ENCODE assay signal across 8 mouse cellular contexts in the genomic region with DNA sequence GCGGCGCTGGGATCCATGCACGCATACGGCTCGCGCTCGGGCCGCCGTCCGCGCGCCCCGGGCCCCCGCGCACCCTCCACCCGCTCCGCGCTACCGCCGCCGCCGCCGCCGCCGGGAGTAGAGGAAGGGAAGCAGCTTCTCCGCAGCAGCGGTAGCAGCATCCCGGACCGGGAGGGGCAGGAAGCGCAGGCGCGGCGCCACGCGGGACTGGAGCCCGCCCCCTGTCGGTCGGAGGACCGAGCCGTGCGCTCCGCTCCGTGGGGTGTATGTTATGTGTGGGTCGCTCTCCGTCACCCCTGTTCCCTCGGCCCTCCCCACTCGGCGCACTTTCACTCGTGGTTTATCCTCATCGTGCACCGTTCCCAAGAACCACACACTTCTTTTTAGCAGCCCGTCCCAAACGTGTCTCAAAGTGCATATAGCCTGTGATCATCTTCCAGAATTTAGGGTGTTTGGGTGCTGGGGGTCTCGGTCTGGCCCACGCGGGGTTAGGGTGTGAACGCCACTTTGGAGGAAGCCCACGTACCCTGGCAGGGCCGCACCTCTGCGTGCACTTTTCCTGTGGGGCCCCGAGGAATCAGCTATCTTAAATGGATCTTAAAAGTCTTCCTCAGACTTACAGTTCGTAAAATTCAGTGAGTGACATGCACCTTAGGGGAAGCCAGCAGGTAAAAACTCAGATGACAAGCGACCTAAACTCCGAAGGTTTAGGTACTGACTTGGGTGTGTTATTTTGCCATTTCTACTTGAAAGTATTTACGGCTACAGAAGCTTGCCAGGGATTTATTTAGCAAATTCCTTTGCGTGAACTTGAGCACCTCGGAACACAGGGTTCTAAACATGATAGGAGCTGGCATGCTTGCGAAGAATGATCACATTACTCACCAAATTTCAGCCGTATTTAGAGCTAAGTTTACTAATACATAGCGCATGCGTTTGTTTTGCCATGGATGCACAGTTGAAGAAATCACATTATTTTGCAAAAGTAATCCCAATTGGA. TPM values are rescaled to one million over a fixed set of nuclear protein-coding genes. Genes with fewer than 3 reads are reported as not detected.
DNase-seq lines count a peak whose midpoint lies in the region; ATAC-seq and TF ChIP-seq lines count a peak whose summit lies in the region.

A gene (minus strand): TSS at position 176 of the 1,000 bp plus-strand sequence.

- peaks cover 7% of the 10 kb centered on the region; the same call in 1 of the 2 replicates for H3K4me1 ChIP-seq in hindbrain, postnatal 0 days (ENCODE audit: insufficient read depth, low read length)

- H3K9me3 ChIP-seq in hindbrain, postnatal 0 days (ENCODE audit: low read length), result no peaks in the 10 kb centered on the region

- peak within 1 kb of the TSS; percentile 95 for H3K27ac ChIP-seq in gastrocnemius, adult 2 months
- H3K27ac ChIP-seq in hindbrain, postnatal 0 days, result peak within 1 kb of the TSS; percentile 65
- peak within 1 kb of the TSS; percentile 84 for H3K27ac ChIP-seq in left cerebral cortex, adult 2 months

- H3K9ac ChIP-seq in hindbrain, postnatal 0 days (replicated peaks; ENCODE audit: low read length), result peak within 1 kb of the TSS; percentile 99

- ATAC-seq in hindbrain, postnatal 0 days, result peak; percentile 96
- peak; percentile 99 for ATAC-seq in megakaryocyte, adult 5-6 weeks (ENCODE audit: poor library complexity, severe bottlenecking)

- no peaks in the 10 kb centered on the region for H3K36me3 ChIP-seq in hindbrain, postnatal 0 days (ENCODE audit: insufficient read depth, low read length)

- H3K4me3 ChIP-seq in gastrocnemius, adult 2 months, result peak within 1 kb of the TSS; percentile 85
- H3K4me3 ChIP-seq in hindbrain, postnatal 0 days (ENCODE audit: low read length), result peak within 1 kb of the TSS; percentile 95
- peak within 1 kb of the TSS; percentile 66 for H3K4me3 ChIP-seq in left cerebral cortex, adult 2 months

- peak within 1 kb of the TSS; percentile 71 for H3K4me2 ChIP-seq in hindbrain, postnatal 0 days (ENCODE audit: low read depth, low read length)

- intact Hi-C loops in gastrocnemius, adult 2 months (cut with DNase I), result no loop called here
- intact Hi-C loops in left cerebral cortex, adult 2 months (cut with DNase I), result no loop called here

- TF ChIP-seq CTCF in gastrocnemius, adult 2 months (IDR thresholded peaks at IDR 0.05), result peak; percentile 96
- TF ChIP-seq CTCF in hindbrain, postnatal 0 days (IDR thresholded peaks at IDR 0.05; ENCODE audit: low read depth), result peak; percentile 83
- peak; percentile 96 for TF ChIP-seq CTCF in left cerebral cortex, adult 2 months (IDR thresholded peaks at IDR 0.05)

- H3K27me3 ChIP-seq in hindbrain, postnatal 0 days (ENCODE audit: insufficient read depth, low read length), result no peaks in the 10 kb centered on the region

- peak; percentile 86 for DNase-seq in T-cell, adult 2 months (ENCODE audit: low spot score)
- DNase-seq in cerebellum, postnatal 4 days (ENCODE audit: low spot score in 2 of 2), result peak; percentile 89 to 94
- DNase-seq in gastrocnemius, adult 2 months, result peak; percentile 94
- DNase-seq in hindbrain, postnatal 0 days (ENCODE audit: low spot score), result peak; percentile 93
- DNase-seq in left cerebral cortex, adult 2 months (ENCODE audit: extremely low spot score in 1 of 2, low spot score in 2 of 2), result peak; percentile 90 to 91
- DNase-seq in right cerebral cortex, adult 2 months (ENCODE audit: low spot score in 2 of 2), result peak; percentile 81
- peak; percentile 86 for DNase-seq in urinary bladder, postnatal 14 days (ENCODE audit: low spot score)

- WGBS in hindbrain, postnatal 0 days, result 12% methylated on average over 47 of the region's 71 CpGs

RNA-seq across cellular contexts. Expression of the gene that starts here (rescaled TPM):
- total RNA-seq in gastrocnemius, adult 2 months (2021), result 100 to 1,000 TPM; 189 to 260 TPM
- total RNA-seq in hindbrain, postnatal 0 days (2014; rRNA removed), result 67.0 and 69.3 TPM in 2 replicates
- polyA plus RNA-seq in hindbrain, postnatal 0 days (2015; fragmentation: Nextera tagmentation; extraction: Ambion mirVana), result 86.6 and 88.6 TPM in 2 replicates
- 100 to 1,000 TPM; 116 to 119 TPM for total RNA-seq in left cerebral cortex, adult 2 months (2021)
- total RNA-seq in megakaryocyte, adult 5-6 weeks (2015), result 22.5 and 22.7 TPM in 2 replicates
- total RNA-seq in megakaryocyte, adult 5-6 weeks (2017), result 24.3 and 36.5 TPM in 2 replicates

Comparison
In these comparisons a context has a peak if more than half of its experiments do, and no peak if none do; other contexts are left out.
1. Peak in every context shown above with its lines: DNase-seq, ATAC-seq, H3K4me3 ChIP-seq and H3K27ac ChIP-seq.